Mouse (Mus musculus): ENCODE results near the gene Armc5. TPM values are rescaled to one million over a fixed set of nuclear protein-coding genes. Genes with fewer than 3 reads are reported as not detected.
A peak's percentile ranks its signal among the peaks of the same experiment; 100 is the strongest.

The Armc5 gene
- polyA plus RNA-seq, 1 experiment from 2014 or later, result 5.7 TPM

- Histone ChIP-seq H3K36me3 (ENCODE audit: control insufficient read depth, insufficient read depth, low read length) (peaks cover 25% of the 10 kb centered on the region; the same call in 1 of the 2 replicates), H3K27ac (ENCODE audit: low read depth, low read length) (no peak overlapping the region), H3K9ac (ENCODE audit: low read length) (no peak overlapping the region), H3K4me2 (ENCODE audit: low read length) (no peak overlapping the region), H3K9me3 (replicated peaks; ENCODE audit: control insufficient read depth, low read length) (no peaks in the 10 kb centered on the region), H3K27me3 (replicated peaks; ENCODE audit: control insufficient read depth, insufficient read depth, low read length) (no peaks in the 10 kb centered on the region), H3K4me1 (ENCODE audit: control insufficient read depth, insufficient read depth, low read length) (no peaks in the 10 kb centered on the region), H3K4me3 (ENCODE audit: low read depth, low read length) (no peak overlapping the region)
- DNase-seq (ENCODE audit: low spot score) (peak; percentile 41), ATAC-seq (no peak)
- WGBS, result 23% methylated on average over 9 of the region's 9 CpGs
Observed at GRCm38 (mm10) chr7:128288923-128289544, 51.9 kb downstream of the Armc5 start.

Small RNA genes within 50 kb of the gene (microRNA-seq; reads per million reads assigned to microRNA genes)
- gene Mir3103, result not detected

Other genes starting within 250 kb of the Armc5 start
- 7.1 and 11.5 TPM in 2 replicates for gene Pycard, start 243.5 kb upstream of the Armc5 start, polyA plus RNA-seq (2014; fragmentation: Nextera tagmentation; extraction: Ambion mirVana)
- not detected in 2 replicates for gene Trim72, start 233.4 kb upstream of the Armc5 start, polyA plus RNA-seq (2014; fragmentation: Nextera tagmentation; extraction: Ambion mirVana)
- 0.22 and 0.41 TPM in 2 replicates for gene Itgam, start 174.7 kb upstream of the Armc5 start, polyA plus RNA-seq (2014; fragmentation: Nextera tagmentation; extraction: Ambion mirVana)
- not detected in 2 replicates for gene Gm49368, start 174.7 kb upstream of the Armc5 start, polyA plus RNA-seq (2014; fragmentation: Nextera tagmentation; extraction: Ambion mirVana)
- 0.06 TPM in 1 of 2 replicates, not detected in the other for gene Itgax, start 107.8 kb upstream of the Armc5 start, polyA plus RNA-seq (2014; fragmentation: Nextera tagmentation; extraction: Ambion mirVana)
- gene Itgad, start 83.0 kb upstream of the Armc5 start, polyA plus RNA-seq (2014; fragmentation: Nextera tagmentation; extraction: Ambion mirVana), result not detected in 2 replicates
- gene Cox6a2, start 31.0 kb upstream of the Armc5 start, polyA plus RNA-seq (2014; fragmentation: Nextera tagmentation; extraction: Ambion mirVana), result 0.27 TPM in 1 of 2 replicates, not detected in the other
- 8.3 and 9.0 TPM in 2 replicates for gene 9130023H24Rik, start 689 bp downstream of the Armc5 start, polyA plus RNA-seq (2014; fragmentation: Nextera tagmentation; extraction: Ambion mirVana)
- gene Tgfb1i1, start 9.5 kb downstream of the Armc5 start, polyA plus RNA-seq (2014; fragmentation: Nextera tagmentation; extraction: Ambion mirVana), result 12.4 and 17.6 TPM in 2 replicates
- not detected in 2 replicates for gene Slc5a2, start 28.3 kb downstream of the Armc5 start, polyA plus RNA-seq (2014; fragmentation: Nextera tagmentation; extraction: Ambion mirVana)
- 9.9 and 11.3 TPM in 2 replicates for gene BC017158, start 60.8 kb downstream of the Armc5 start, polyA plus RNA-seq (2014; fragmentation: Nextera tagmentation; extraction: Ambion mirVana)
- 21.8 and 22.5 TPM in 2 replicates for gene Rgs10, start 181.4 kb downstream of the Armc5 start, polyA plus RNA-seq (2014; fragmentation: Nextera tagmentation; extraction: Ambion mirVana)
- 30.6 and 34.6 TPM in 2 replicates for gene Tial1, start 224.4 kb downstream of the Armc5 start, polyA plus RNA-seq (2014; fragmentation: Nextera tagmentation; extraction: Ambion mirVana)

Data from forebrain, embryonic 14.5 days (tissue).